Mouse (Mus musculus): ENCODE results near the gene Tmem243.

Gene Tmem243

GRCm38 (mm10) chr5:9186467-9186866, 86.0 kb downstream of the Tmem243 start:
- no peak for DNase-seq
